Mouse (Mus musculus) forebrain, embryonic 16.5 days (tissue): ENCODE results near the gene Lrrc4. TPM values are rescaled to one million over a fixed set of nuclear protein-coding genes. Genes with fewer than 3 reads are reported as not detected.

Source experiments
- ATAC-seq: fragments of 200-750 bp; cut with Nextera tagmentation; 2 replicates; pipeline ENCODE4 v1.8.0; 2017; ENCODE audit warnings: mild to moderate bottlenecking, moderate library complexity
- H3K27ac ChIP-seq: fragments of 300-500 bp; sonication (generic); 2 replicates; pipeline ENCODE4 v1.5.1; 2014; ENCODE audit warnings: low read length, control low read depth
- H3K27me3 ChIP-seq: fragments of 300-500 bp; sonication (generic); replicated peaks from 2 replicates; pipeline ENCODE4 v1.6.1; 2014; ENCODE audit warnings: low read length; ENCODE audit not compliant: control insufficient read depth, insufficient read depth
- H3K36me3 ChIP-seq: fragments of 300-500 bp; sonication (generic); 2 replicates; pipeline ENCODE4 v1.6.1; 2014; ENCODE audit not compliant: control insufficient read depth, insufficient read depth
- H3K4me1 ChIP-seq: fragments of 300-500 bp; sonication (generic); replicated peaks from 2 replicates; pipeline ENCODE4 v1.6.1; 2014; ENCODE audit warnings: low read length; ENCODE audit not compliant: control insufficient read depth, insufficient read depth
- H3K4me2 ChIP-seq: fragments of 300-500 bp; sonication (generic); 2 replicates; pipeline ENCODE4 v1.6.1; 2014; ENCODE audit warnings: mild to moderate bottlenecking, low read length, control low read depth
- H3K4me3 ChIP-seq: fragments of 300-500 bp; sonication (generic); replicated peaks from 2 replicates; pipeline ENCODE4 v1.5.1; 2014; ENCODE audit warnings: mild to moderate bottlenecking, low read length, control low read depth
- H3K9ac ChIP-seq: fragments of 300-500 bp; sonication (generic); replicated peaks from 2 replicates; pipeline ENCODE4 v1.6.1; 2014; ENCODE audit warnings: low read depth, low read length, control low read depth
- H3K9me3 ChIP-seq: fragments of 300-500 bp; sonication (generic); 2 replicates; pipeline ENCODE4 v1.6.1; 2016; ENCODE audit warnings: low read length; ENCODE audit not compliant: control insufficient read depth
- WGBS: fragments of 180-500 bp; shearing (Covaris S2); extraction: QIAGEN DNeasy Blood & Tissue Kit; methylation state at CpG from one replicate; pipeline ENCODE4 v1.1.7; 2014; 5-methylcytosine and 5-hydroxymethylcytosine counted together
- polyA plus RNA-seq: library from polyadenylated mRNA; unstranded; fragments of >200 nt; fragmentation: Nextera tagmentation; extraction: Ambion mirVana; gene quantifications from 2 replicates; pipeline ENCODE4 v1.2.1, GENCODE M21; 2015

Gene Lrrc4
- polyA plus RNA-seq, 1 experiment from 2014 or later, result 8.4 TPM

DNA sequence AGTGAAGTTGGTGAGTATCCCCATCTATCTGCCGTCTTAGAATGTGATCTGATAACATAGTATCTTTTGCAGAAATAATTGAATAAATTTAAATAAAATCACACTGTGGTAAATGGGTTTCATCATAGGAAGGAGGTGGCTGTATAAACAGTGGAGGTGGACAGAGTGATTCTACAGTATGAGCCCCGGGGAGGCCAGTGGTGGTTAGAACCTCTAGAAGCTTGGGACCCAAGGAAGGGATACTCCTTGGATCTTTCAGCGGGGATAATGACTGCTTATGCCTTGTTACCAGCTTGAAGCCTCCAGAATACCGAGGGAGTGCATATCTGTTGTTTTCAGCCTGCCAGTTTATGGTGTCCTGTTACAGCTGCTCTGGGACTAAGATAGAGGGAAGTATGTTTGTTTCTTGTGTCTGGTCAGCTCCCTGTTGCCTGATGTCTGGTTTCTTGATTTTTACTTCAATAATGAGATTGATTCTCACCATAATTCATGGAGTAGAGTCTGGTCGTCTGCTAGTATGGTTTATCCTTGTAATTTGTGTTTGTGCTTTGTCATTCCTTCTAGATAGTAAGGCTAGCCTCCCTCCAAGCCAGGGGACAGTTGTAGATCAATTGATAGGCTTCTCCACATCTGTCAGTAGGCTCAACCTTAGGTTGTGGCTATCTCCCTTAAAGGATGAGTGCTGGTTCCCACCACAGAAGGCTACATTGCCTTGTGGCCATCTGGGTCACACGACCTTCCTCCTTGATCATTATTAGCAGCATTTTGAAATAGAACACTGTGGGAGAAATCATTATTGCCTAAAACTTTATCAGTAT, 195.8 kb downstream of the Lrrc4 start:
- ATAC-seq, result no peak
- Histone ChIP-seq H3K36me3 (no peaks in the 10 kb centered on the region), H3K4me3 (no peak overlapping the region), H3K9ac (no peak overlapping the region), H3K27ac (no peak overlapping the region), H3K4me1 (peaks cover 10% of the 10 kb centered on the region), H3K4me2 (no peak overlapping the region), H3K27me3 (no peaks in the 10 kb centered on the region), H3K9me3 (no peaks in the 10 kb centered on the region)
- 85% methylated on average over 6 of the region's 6 CpGs for WGBS

DNA sequence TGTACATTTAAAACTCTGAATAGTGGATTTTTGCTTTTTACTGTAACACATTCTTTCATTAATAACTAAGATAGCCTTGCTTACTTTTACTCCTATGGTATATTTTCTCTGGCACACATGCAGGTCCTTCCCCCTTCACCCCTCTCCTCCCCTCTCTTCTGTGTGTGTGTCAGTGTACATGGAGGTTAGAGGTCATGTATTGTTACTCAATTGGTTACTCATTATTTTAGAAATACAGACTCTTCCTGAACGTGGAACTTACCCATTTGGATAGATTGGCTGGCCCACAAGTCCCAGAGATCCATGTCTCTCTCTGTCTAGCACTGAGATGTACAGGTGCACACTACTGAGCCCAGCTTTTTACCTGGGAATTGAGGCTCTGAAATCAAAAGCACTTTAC, 196.5 kb downstream of the Lrrc4 start:
- peaks cover 12% of the 10 kb centered on the region for H3K4me1 ChIP-seq
- H3K36me3 ChIP-seq, result no peaks in the 10 kb centered on the region
- no peak overlapping the region for H3K27ac ChIP-seq
- ATAC-seq, result no peak
- H3K27me3 ChIP-seq, result no peaks in the 10 kb centered on the region
- H3K4me2 ChIP-seq, result no peak overlapping the region
- no peaks in the 10 kb centered on the region for H3K9me3 ChIP-seq
- H3K9ac ChIP-seq, result no peak overlapping the region
- 52% methylated on average over 1 of the region's 1 CpGs for WGBS
- no peak overlapping the region for H3K4me3 ChIP-seq

DNA sequence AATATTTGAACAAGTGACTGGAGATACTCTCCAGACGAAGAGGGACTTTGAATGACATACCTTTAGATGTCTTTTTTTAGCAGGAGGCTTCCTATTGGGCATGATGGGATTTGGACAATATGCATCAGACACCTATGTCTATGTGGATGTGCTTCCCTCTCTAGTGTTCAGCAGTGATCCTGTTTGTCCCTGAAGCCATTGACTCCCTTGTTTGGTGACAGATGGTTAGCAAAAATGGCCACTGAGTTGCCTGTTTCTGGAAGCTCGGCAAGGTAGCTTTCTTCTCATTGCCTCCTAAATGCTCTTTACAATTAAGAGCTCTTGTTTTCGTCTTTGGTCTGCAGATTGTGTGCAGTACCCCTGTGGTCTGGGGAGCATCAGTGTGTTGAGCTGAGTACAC, 197.9 kb downstream of the Lrrc4 start:
- ATAC-seq, result no peak
- H3K9ac ChIP-seq, result no peak overlapping the region
- no peaks in the 10 kb centered on the region for H3K36me3 ChIP-seq
- H3K27me3 ChIP-seq, result no peaks in the 10 kb centered on the region
- no peak overlapping the region for H3K4me2 ChIP-seq
- H3K4me3 ChIP-seq, result no peak overlapping the region
- H3K27ac ChIP-seq, result no peak overlapping the region
- 49% methylated on average over 3 of the region's 3 CpGs for WGBS
- no peaks in the 10 kb centered on the region for H3K9me3 ChIP-seq
- peaks cover 20% of the 10 kb centered on the region for H3K4me1 ChIP-seq

DNA sequence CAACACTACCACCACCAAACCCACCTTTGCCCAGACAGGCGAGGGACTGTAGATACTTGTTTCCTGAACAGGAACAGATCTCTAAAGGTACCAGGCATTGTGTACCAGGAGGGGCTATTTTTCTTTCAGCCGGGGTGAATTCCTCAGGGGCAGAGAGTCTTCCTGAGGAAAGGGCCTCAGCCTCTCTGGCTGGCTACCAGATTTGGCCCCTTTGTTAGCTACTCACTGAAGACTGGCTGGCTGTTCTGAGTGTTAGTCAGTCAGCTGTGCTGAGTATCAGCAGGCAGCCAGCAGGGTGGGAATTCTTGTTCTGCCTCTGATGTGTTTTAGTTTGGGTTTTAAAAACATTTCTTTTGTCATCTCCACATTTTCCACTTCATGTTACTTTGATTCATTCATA, 198.4 kb downstream of the Lrrc4 start:
- H3K4me3 ChIP-seq, result no peak overlapping the region
- no peak overlapping the region for H3K4me2 ChIP-seq
- 16% methylated on average over 2 of the region's 2 CpGs for WGBS
- no peak overlapping the region for H3K27ac ChIP-seq
- H3K36me3 ChIP-seq, result no peaks in the 10 kb centered on the region
- ATAC-seq, result peak; percentile 62
- no peaks in the 10 kb centered on the region for H3K27me3 ChIP-seq
- H3K4me1 ChIP-seq, result peaks cover 24% of the 10 kb centered on the region
- H3K9me3 ChIP-seq, result no peaks in the 10 kb centered on the region
- no peak overlapping the region for H3K9ac ChIP-seq

DNA sequence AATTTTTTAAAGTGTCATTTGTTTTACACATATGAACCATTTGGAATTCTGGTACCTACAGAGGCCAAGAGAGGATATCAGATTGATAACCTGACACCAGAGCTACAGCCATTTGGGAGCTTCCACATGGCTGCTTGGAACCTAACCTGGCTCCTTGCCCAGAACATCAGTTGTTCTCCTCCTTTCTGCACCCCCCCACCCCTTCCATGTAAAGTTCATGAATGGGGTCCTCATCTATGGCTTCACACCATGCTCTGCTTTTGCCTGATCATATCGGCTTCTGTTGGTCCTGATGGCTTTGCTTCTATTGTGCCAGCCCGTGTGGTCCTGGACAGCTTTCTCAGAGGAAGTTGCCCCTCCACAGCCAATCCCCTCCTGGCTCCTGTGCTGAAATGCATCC, 200.6 kb downstream of the Lrrc4 start:
- Histone ChIP-seq H3K4me3 (no peak overlapping the region), H3K27ac (no peak overlapping the region), H3K36me3 (no peaks in the 10 kb centered on the region), H3K9me3 (no peaks in the 10 kb centered on the region), H3K4me2 (no peak overlapping the region), H3K4me1 (peaks cover 20% of the 10 kb centered on the region), H3K9ac (no peak overlapping the region), H3K27me3 (no peaks in the 10 kb centered on the region)
- WGBS, result 35% methylated on average over 2 of the region's 2 CpGs
- no peak for ATAC-seq

DNA sequence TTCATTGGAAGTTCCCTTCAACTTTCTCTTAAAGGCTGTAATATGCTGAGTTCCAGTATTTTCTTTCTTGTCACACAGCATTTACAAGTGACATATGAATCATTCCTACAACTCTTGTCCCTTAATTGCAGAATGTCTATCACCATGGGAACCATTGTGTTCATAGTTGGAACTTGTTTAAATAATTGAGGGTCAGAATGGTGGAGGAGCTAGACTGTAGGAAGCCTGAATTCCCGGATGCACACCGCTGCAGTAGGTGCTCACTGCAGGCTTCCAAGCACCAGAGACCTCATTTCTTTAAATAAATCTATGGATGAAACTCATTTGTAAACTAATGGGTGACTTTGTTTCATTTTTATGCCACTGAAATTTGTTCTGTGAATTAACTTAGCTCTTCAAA, 201.7 kb downstream of the Lrrc4 start:
- WGBS, result 9% methylated on average over 2 of the region's 2 CpGs
- Histone ChIP-seq H3K27ac (no peak overlapping the region), H3K9me3 (no peaks in the 10 kb centered on the region), H3K4me1 (peaks cover 20% of the 10 kb centered on the region), H3K36me3 (no peaks in the 10 kb centered on the region), H3K9ac (no peak overlapping the region), H3K27me3 (no peaks in the 10 kb centered on the region), H3K4me2 (no peak overlapping the region), H3K4me3 (no peak overlapping the region)
- peak; percentile 50; the same call in 1 of the 2 replicates for ATAC-seq

DNA sequence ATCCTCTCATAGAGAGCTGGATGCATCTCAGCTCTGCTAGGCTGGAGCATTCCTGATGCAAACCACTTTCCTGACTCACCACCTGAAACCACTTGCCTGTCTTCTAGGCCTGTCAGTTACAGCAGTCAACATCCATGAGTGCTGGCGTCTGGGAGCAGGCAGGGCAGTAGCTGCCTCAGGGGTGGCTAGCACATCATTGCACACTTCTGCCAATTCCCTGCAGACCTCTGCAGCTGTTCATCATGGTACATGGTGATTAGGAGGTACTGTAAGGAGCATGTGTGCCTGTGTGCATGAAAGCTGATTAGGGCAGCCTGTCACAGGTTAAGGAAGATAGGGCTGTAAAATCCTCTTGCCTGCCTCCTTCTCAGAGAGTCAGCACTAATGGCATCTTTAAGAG, 203.1 kb downstream of the Lrrc4 start:
- Histone ChIP-seq H3K4me1 (peaks cover 15% of the 10 kb centered on the region), H3K4me2 (no peak overlapping the region), H3K36me3 (no peaks in the 10 kb centered on the region), H3K27me3 (no peaks in the 10 kb centered on the region), H3K9me3 (no peaks in the 10 kb centered on the region), H3K4me3 (no peak overlapping the region), H3K27ac (no peak overlapping the region), H3K9ac (no peak overlapping the region)
- ATAC-seq, result peak; percentile 60
- 22% methylated on average over 1 of the region's 1 CpGs for WGBS

DNA sequence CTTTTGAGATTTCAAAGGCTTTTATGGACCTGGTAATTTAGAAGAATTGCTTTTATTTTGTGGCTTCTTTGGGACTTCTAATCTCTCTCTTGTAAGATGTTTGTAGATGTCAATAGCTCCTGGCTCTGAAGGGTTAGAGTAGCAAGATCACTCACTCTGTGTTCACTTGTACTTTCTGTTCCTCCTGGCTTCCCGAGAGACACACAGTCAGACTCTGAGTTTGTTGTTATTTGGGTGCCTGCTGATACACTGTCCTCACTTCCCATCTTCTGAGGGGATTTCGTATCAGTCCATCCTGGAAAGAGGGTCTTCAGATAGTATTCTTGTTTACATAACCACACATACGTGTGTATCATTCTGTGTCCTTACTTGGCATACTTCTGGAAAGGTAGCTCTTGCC, 208.6 kb downstream of the Lrrc4 start:
- no peaks in the 10 kb centered on the region for H3K36me3 ChIP-seq
- H3K9ac ChIP-seq, result no peak overlapping the region
- peaks cover 14% of the 10 kb centered on the region for H3K4me1 ChIP-seq
- WGBS, result 85% methylated on average over 3 of the region's 3 CpGs
- H3K27ac ChIP-seq, result no peak overlapping the region
- no peaks in the 10 kb centered on the region for H3K27me3 ChIP-seq
- no peak overlapping the region for H3K4me2 ChIP-seq
- ATAC-seq, result no peak
- no peak overlapping the region for H3K4me3 ChIP-seq
- H3K9me3 ChIP-seq, result no peaks in the 10 kb centered on the region

DNA sequence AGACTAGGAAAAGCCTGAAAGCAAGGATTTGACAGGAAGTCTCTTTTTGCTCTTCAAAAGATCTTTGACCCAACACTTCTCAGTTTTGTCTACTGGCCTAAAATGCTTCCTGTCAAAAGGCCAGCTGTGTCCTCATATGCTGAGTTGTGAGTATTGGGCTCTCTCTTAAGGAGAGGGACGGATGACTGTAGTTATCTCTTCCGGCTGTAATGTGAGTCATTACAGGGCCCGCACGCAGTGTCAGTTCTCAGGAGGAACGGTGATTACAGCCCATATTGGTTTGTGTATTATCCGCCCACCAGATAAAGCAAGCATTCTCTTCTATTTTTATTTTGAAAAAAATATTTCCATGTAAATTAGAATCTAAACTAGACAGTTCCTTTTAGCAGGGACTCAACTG, 209.0 kb downstream of the Lrrc4 start:
- Histone ChIP-seq H3K4me3 (no peak overlapping the region), H3K27ac (no peak overlapping the region), H3K9me3 (no peaks in the 10 kb centered on the region), H3K27me3 (no peaks in the 10 kb centered on the region), H3K36me3 (no peaks in the 10 kb centered on the region), H3K4me1 (peaks cover 17% of the 10 kb centered on the region), H3K9ac (no peak overlapping the region), H3K4me2 (no peak overlapping the region)
- WGBS, result 79% methylated on average over 6 of the region's 6 CpGs
- ATAC-seq, result no peak

DNA sequence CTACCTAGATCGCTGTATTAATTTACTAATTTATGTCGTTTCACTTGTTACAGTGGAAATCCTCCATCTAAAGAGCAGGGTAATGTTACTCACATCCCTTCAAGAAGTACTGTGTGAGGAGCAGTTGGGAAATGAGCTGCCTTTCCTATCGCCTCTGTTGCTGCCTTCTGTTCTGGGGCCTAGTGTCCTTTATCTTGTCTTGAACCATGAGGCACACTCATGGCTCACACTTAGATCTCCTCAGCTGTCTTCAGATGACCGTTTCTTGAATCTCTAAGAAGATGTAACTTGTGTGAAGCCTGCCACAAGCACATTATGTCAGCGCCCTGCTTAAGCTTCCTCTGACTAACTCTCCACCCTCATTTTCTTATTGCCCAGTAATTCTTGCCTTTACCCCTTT, 209.6 kb downstream of the Lrrc4 start:
- no peak for ATAC-seq
- 85% methylated on average over 5 of the region's 5 CpGs for WGBS
- Histone ChIP-seq H3K9ac (no peak overlapping the region), H3K27me3 (no peaks in the 10 kb centered on the region), H3K36me3 (no peaks in the 10 kb centered on the region), H3K9me3 (no peaks in the 10 kb centered on the region), H3K27ac (no peak overlapping the region), H3K4me1 (peaks cover 17% of the 10 kb centered on the region), H3K4me3 (no peak overlapping the region), H3K4me2 (no peak overlapping the region)
